Mouse (Mus musculus): ENCODE measurements around the gene Tubb2a. TPM values are rescaled to one million over a fixed set of nuclear protein-coding genes. Genes with fewer than 3 reads are reported as not detected.
"Not testable (repeated sequence)": the region's sequence is repeated elsewhere in the genome, so short reads cannot be mapped to it uniquely, and the experiment has no call there.

Tubb2a gene
- polyA plus RNA-seq, 1 experiment from 2014 or later: 162 TPM

- Histone ChIP-seq H3K79me2 (ENCODE audit: inconsistent target) (peaks cover 25% of the 10 kb centered on the region), H3K36me3 (ENCODE audit: inconsistent target) (peaks cover 9% of the 10 kb centered on the region; the same call in 1 of the 2 replicates), H3K27ac (no peak overlapping the region), H3K4me3 (ENCODE audit: inconsistent target) (no peak overlapping the region)
- WGBS (ENCODE audit: missing documents): 63% methylated on average over 3 of the region's 3 CpGs
Observed at GRCm38 (mm10) chr13:34079801-34080200, 2.0 kb upstream of the Tubb2a start.

GRCm38 (mm10) chr13:34078500-34079280, 883 bp upstream of the Tubb2a start:
- H3K36me3 ChIP-seq (ENCODE audit: inconsistent target): peaks cover 15% of the 10 kb centered on the region; the same call in 1 of the 2 replicates
- 15% methylated on average over 16 of the region's 16 CpGs for WGBS (ENCODE audit: missing documents)
- peak overlapping the region; percentile 84 for H3K4me3 ChIP-seq (ENCODE audit: inconsistent target)
- H3K79me2 ChIP-seq (ENCODE audit: inconsistent target): peaks cover 25% of the 10 kb centered on the region
- H3K27ac ChIP-seq: peak overlapping the region; percentile 37

GRCm38 (mm10) chr13:34076561-34077491, 981 bp downstream of the Tubb2a start:
- H3K4me3 ChIP-seq (ENCODE audit: inconsistent target): peak overlapping the region; percentile 84
- peaks cover 19% of the 10 kb centered on the region; the same call in 1 of the 2 replicates for H3K36me3 ChIP-seq (ENCODE audit: inconsistent target)
- H3K27ac ChIP-seq: peak overlapping the region; percentile 82
- H3K79me2 ChIP-seq (ENCODE audit: inconsistent target): peaks cover 25% of the 10 kb centered on the region
- whole genome bisulfite sequencing (ENCODE audit: missing documents): 45% methylated on average over 18 of the region's 20 CpGs

- WGBS (ENCODE audit: missing documents): 73% methylated on average over 6 of the region's 6 CpGs
- not testable (repeated sequence) for H3K27ac ChIP-seq; H3K4me3 ChIP-seq (ENCODE audit: inconsistent target)
- Histone ChIP-seq H3K79me2 (ENCODE audit: inconsistent target) (peaks cover 25% of the 10 kb centered on the region), H3K36me3 (ENCODE audit: inconsistent target) (peaks cover 19% of the 10 kb centered on the region; the same call in 1 of the 2 replicates)
Observed at GRCm38 (mm10) chr13:34075893-34076292, 1.9 kb downstream of the Tubb2a start.

GRCm38 (mm10) chr13:34074441-34074840, 3.4 kb downstream of the Tubb2a start:
- no CpG with 5 or more reads among the region's 17 CpGs for WGBS (ENCODE audit: missing documents)
- H3K27ac ChIP-seq; H3K4me3 ChIP-seq (ENCODE audit: inconsistent target): not testable (repeated sequence)
- peaks cover 19% of the 10 kb centered on the region; the same call in 1 of the 2 replicates for H3K36me3 ChIP-seq (ENCODE audit: inconsistent target)
- peaks cover 25% of the 10 kb centered on the region for H3K79me2 ChIP-seq (ENCODE audit: inconsistent target)

GRCm38 (mm10) chr13:34072847-34073246, 5.0 kb downstream of the Tubb2a start:
- peaks cover 25% of the 10 kb centered on the region for H3K79me2 ChIP-seq (ENCODE audit: inconsistent target)
- H3K36me3 ChIP-seq (ENCODE audit: inconsistent target): peaks cover 19% of the 10 kb centered on the region; the same call in 1 of the 2 replicates
- H3K27ac ChIP-seq: no peak overlapping the region
- WGBS (ENCODE audit: missing documents): 94% methylated on average over 2 of the region's 3 CpGs
- H3K4me3 ChIP-seq (ENCODE audit: inconsistent target): no peak overlapping the region

- Histone ChIP-seq H3K79me2 (ENCODE audit: inconsistent target) (peaks cover 16% of the 10 kb centered on the region), H3K36me3 (ENCODE audit: inconsistent target) (peaks cover 19% of the 10 kb centered on the region; the same call in 1 of the 2 replicates), H3K4me3 (ENCODE audit: inconsistent target) (no peak overlapping the region), H3K27ac (no peak overlapping the region)
- WGBS (ENCODE audit: missing documents): 93% methylated on average over 6 of the region's 6 CpGs
Observed at GRCm38 (mm10) chr13:34071836-34072235, 6.0 kb downstream of the Tubb2a start.

- Histone ChIP-seq H3K36me3 (ENCODE audit: inconsistent target) (peaks cover 12% of the 10 kb centered on the region; the same call in 1 of the 2 replicates), H3K27ac (no peak overlapping the region), H3K79me2 (ENCODE audit: inconsistent target) (peaks cover under 1% of the 10 kb centered on the region; the same call in 1 of the 2 replicates), H3K4me3 (ENCODE audit: inconsistent target) (no peak overlapping the region)
- 93% methylated on average over 4 of the region's 4 CpGs for WGBS (ENCODE audit: missing documents)
Observed at GRCm38 (mm10) chr13:34070296-34070695, 7.5 kb downstream of the Tubb2a start.

GRCm38 (mm10) chr13:34066351-34066750, 11.5 kb downstream of the Tubb2a start:
- WGBS (ENCODE audit: missing documents): 85% methylated on average over 1 of the region's 1 CpGs
- Histone ChIP-seq H3K36me3 (ENCODE audit: inconsistent target) (no peaks in the 10 kb centered on the region), H3K27ac (no peak overlapping the region), H3K4me3 (ENCODE audit: inconsistent target) (no peak overlapping the region), H3K79me2 (ENCODE audit: inconsistent target) (no peaks in the 10 kb centered on the region)

GRCm38 (mm10) chr13:34062466-34062865, 15.3 kb downstream of the Tubb2a start:
- 99% methylated on average over 10 of the region's 10 CpGs for WGBS (ENCODE audit: missing documents)
- no peaks in the 10 kb centered on the region for H3K36me3 ChIP-seq (ENCODE audit: inconsistent target)
- H3K27ac ChIP-seq: no peak overlapping the region
- H3K79me2 ChIP-seq (ENCODE audit: inconsistent target): no peaks in the 10 kb centered on the region
- H3K4me3 ChIP-seq (ENCODE audit: inconsistent target): no peak overlapping the region

- Histone ChIP-seq H3K4me3 (ENCODE audit: inconsistent target) (no peak overlapping the region), H3K79me2 (ENCODE audit: inconsistent target) (no peaks in the 10 kb centered on the region), H3K36me3 (ENCODE audit: inconsistent target) (no peaks in the 10 kb centered on the region; the same call in 1 of the 2 replicates), H3K27ac (no peak overlapping the region)
- 93% methylated on average over 8 of the region's 9 CpGs for WGBS (ENCODE audit: missing documents)
Observed at GRCm38 (mm10) chr13:34060061-34060460, 17.7 kb downstream of the Tubb2a start.

- no peaks in the 10 kb centered on the region; the same call in 1 of the 2 replicates for H3K36me3 ChIP-seq (ENCODE audit: inconsistent target)
- H3K4me3 ChIP-seq (ENCODE audit: inconsistent target): no peak overlapping the region
- H3K79me2 ChIP-seq (ENCODE audit: inconsistent target): no peaks in the 10 kb centered on the region
- WGBS (ENCODE audit: missing documents): no CpG with 5 or more reads among the region's 1 CpGs
- H3K27ac ChIP-seq: no peak overlapping the region
Observed at GRCm38 (mm10) chr13:34057252-34057651, 20.6 kb downstream of the Tubb2a start.

GRCm38 (mm10) chr13:34054983-34055382, 22.8 kb downstream of the Tubb2a start:
- 84% methylated on average over 3 of the region's 3 CpGs for WGBS (ENCODE audit: missing documents)
- no peaks in the 10 kb centered on the region; the same call in 1 of the 2 replicates for H3K36me3 ChIP-seq (ENCODE audit: inconsistent target)
- H3K79me2 ChIP-seq (ENCODE audit: inconsistent target): no peaks in the 10 kb centered on the region
- H3K27ac ChIP-seq: no peak overlapping the region
- H3K4me3 ChIP-seq (ENCODE audit: inconsistent target): no peak overlapping the region

GRCm38 (mm10) chr13:34054391-34054790, 23.4 kb downstream of the Tubb2a start:
- no peak overlapping the region for H3K4me3 ChIP-seq (ENCODE audit: inconsistent target)
- H3K36me3 ChIP-seq (ENCODE audit: inconsistent target): no peaks in the 10 kb centered on the region; the same call in 1 of the 2 replicates
- no peaks in the 10 kb centered on the region for H3K79me2 ChIP-seq (ENCODE audit: inconsistent target)
- WGBS (ENCODE audit: missing documents): 90% methylated on average over 4 of the region's 4 CpGs
- no peak overlapping the region for H3K27ac ChIP-seq

All from macrophage (primary cell).